Mouse (Mus musculus) kidney, embryonic 16.5 days (tissue): ENCODE measurements at regions not wholly inside any gene's neighbourhood (a gene's known extent, or its start where the extent isn't known, plus 50 kb on each side); places are given as distances from the start of the nearest gene placed in this dataset.

Source experiments
- ATAC-seq: fragments of 200-750 bp; cut with Nextera tagmentation; 2 replicates; pipeline ENCODE4 v1.8.0; 2017; ENCODE audit warnings: moderate TSS enrichment; ENCODE audit not compliant: low FRiP score, low TSS enrichment
- H3K27ac ChIP-seq: fragments of 300-500 bp; sonication (generic); 2 replicates; pipeline ENCODE4 v1.5.1; 2014; ENCODE audit warnings: low read length
- H3K27me3 ChIP-seq: fragments of 300-500 bp; sonication (generic); 2 replicates; pipeline ENCODE4 v1.6.1; 2014; ENCODE audit warnings: low read length, control low read depth, mixed read lengths; ENCODE audit not compliant: insufficient read depth
- H3K36me3 ChIP-seq: fragments of 300-500 bp; sonication (generic); 2 replicates; pipeline ENCODE4 v1.6.1; 2014; ENCODE audit warnings: low read length, control low read depth, mixed read lengths; ENCODE audit not compliant: insufficient read depth
- H3K4me1 ChIP-seq: fragments of 300-500 bp; sonication (generic); 2 replicates; pipeline ENCODE4 v1.6.1; 2014; ENCODE audit warnings: low read length, control low read depth, mixed read lengths; ENCODE audit not compliant: insufficient read depth
- H3K4me2 ChIP-seq: fragments of 300-500 bp; sonication (generic); replicated peaks from 2 replicates; pipeline ENCODE4 v1.6.1; 2014; ENCODE audit warnings: low read depth, low read length
- H3K4me3 ChIP-seq: fragments of 300-500 bp; sonication (generic); 2 replicates; pipeline ENCODE4 v1.5.1; 2014; ENCODE audit warnings: mild to moderate bottlenecking, low read length
- H3K9ac ChIP-seq: fragments of 300-500 bp; sonication (generic); replicated peaks from 2 replicates; pipeline ENCODE4 v1.6.1; 2014; ENCODE audit warnings: low read length
- H3K9me3 ChIP-seq: fragments of 300-500 bp; sonication (generic); 2 replicates; pipeline ENCODE4 v1.6.1; 2016; ENCODE audit warnings: low read length, control low read depth
- WGBS: fragments of 180-500 bp; shearing (Covaris S2); extraction: QIAGEN DNeasy Blood & Tissue Kit; methylation state at CpG from one replicate; pipeline ENCODE4 v1.1.7; 2014; 5-methylcytosine and 5-hydroxymethylcytosine counted together

GRCm38 (mm10) chr13:97680283-97680896 is 80.0 kb downstream of the Gm10260 start:
- Histone ChIP-seq H3K36me3 (no peaks in the 10 kb centered on the region), H3K4me1 (peaks cover 8% of the 10 kb centered on the region), H3K4me3 (no peak overlapping the region), H3K9me3 (no peaks in the 10 kb centered on the region), H3K9ac (no peak overlapping the region), H3K27ac (no peak overlapping the region), H3K27me3 (no peaks in the 10 kb centered on the region), H3K4me2 (no peak overlapping the region)
- ATAC-seq: no peak
- WGBS: 87% methylated on average over 5 of the region's 5 CpGs

GRCm38 (mm10) chr13:97678991-97679390 is 81.4 kb downstream of the Gm10260 start:
- no peak for ATAC-seq
- no peak overlapping the region for H3K4me3 ChIP-seq
- H3K27me3 ChIP-seq: no peaks in the 10 kb centered on the region
- 86% methylated on average over 5 of the region's 5 CpGs for WGBS
- no peak overlapping the region for H3K27ac ChIP-seq
- peaks cover 8% of the 10 kb centered on the region for H3K4me1 ChIP-seq
- no peak overlapping the region for H3K9ac ChIP-seq
- H3K9me3 ChIP-seq: no peaks in the 10 kb centered on the region
- no peak overlapping the region for H3K4me2 ChIP-seq
- no peaks in the 10 kb centered on the region for H3K36me3 ChIP-seq

GRCm38 (mm10) chr13:97676536-97677048 is 83.8 kb downstream of the Gm10260 start:
- 50% methylated on average over 8 of the region's 8 CpGs for WGBS
- no peak overlapping the region for H3K4me3 ChIP-seq
- H3K4me2 ChIP-seq: no peak overlapping the region
- peaks cover 1% of the 10 kb centered on the region for H3K4me1 ChIP-seq
- H3K9me3 ChIP-seq: no peaks in the 10 kb centered on the region
- H3K27ac ChIP-seq: no peak overlapping the region
- H3K9ac ChIP-seq: no peak overlapping the region
- no peaks in the 10 kb centered on the region for H3K36me3 ChIP-seq
- no peak for ATAC-seq
- H3K27me3 ChIP-seq: no peaks in the 10 kb centered on the region

- no peak overlapping the region for H3K4me3 ChIP-seq
- H3K36me3 ChIP-seq: no peaks in the 10 kb centered on the region
- no peak overlapping the region for H3K4me2 ChIP-seq
- WGBS: 60% methylated on average over 5 of the region's 5 CpGs
- no peak overlapping the region for H3K27ac ChIP-seq
- H3K27me3 ChIP-seq: no peaks in the 10 kb centered on the region
- no peak for ATAC-seq
- H3K9ac ChIP-seq: no peak overlapping the region
- H3K9me3 ChIP-seq: no peaks in the 10 kb centered on the region
- H3K4me1 ChIP-seq: peaks cover 6% of the 10 kb centered on the region
These were observed 87.3 kb downstream of the Gm10260 start for GRCm38 (mm10) chr13:97673107-97673506.

- 77% methylated on average over 7 of the region's 7 CpGs for WGBS
- no peak for ATAC-seq
- H3K36me3 ChIP-seq: no peaks in the 10 kb centered on the region
- no peak overlapping the region for H3K4me2 ChIP-seq
- H3K4me1 ChIP-seq: peaks cover 6% of the 10 kb centered on the region
- H3K27ac ChIP-seq: no peak overlapping the region
- no peaks in the 10 kb centered on the region for H3K27me3 ChIP-seq
- H3K9ac ChIP-seq: no peak overlapping the region
- no peaks in the 10 kb centered on the region for H3K9me3 ChIP-seq
- H3K4me3 ChIP-seq: no peak overlapping the region
These were observed 88.3 kb downstream of the Gm10260 start for GRCm38 (mm10) chr13:97672038-97672675.

GRCm38 (mm10) chr13:97669366-97669765 is 91.1 kb downstream of the Gm10260 start:
- H3K9me3 ChIP-seq: no peaks in the 10 kb centered on the region
- H3K4me1 ChIP-seq: peaks cover 6% of the 10 kb centered on the region
- H3K27ac ChIP-seq: no peak overlapping the region
- H3K4me3 ChIP-seq: no peak overlapping the region
- H3K4me2 ChIP-seq: no peak overlapping the region
- 63% methylated on average over 8 of the region's 8 CpGs for WGBS
- no peaks in the 10 kb centered on the region for H3K27me3 ChIP-seq
- no peak for ATAC-seq
- H3K9ac ChIP-seq: no peak overlapping the region
- no peaks in the 10 kb centered on the region for H3K36me3 ChIP-seq

GRCm38 (mm10) chr13:97668910-97669309 is 91.5 kb downstream of the Gm10260 start:
- H3K4me3 ChIP-seq: no peak overlapping the region
- no peak overlapping the region for H3K4me2 ChIP-seq
- 58% methylated on average over 5 of the region's 5 CpGs for WGBS
- H3K27ac ChIP-seq: no peak overlapping the region
- no peak overlapping the region for H3K9ac ChIP-seq
- no peak for ATAC-seq
- H3K4me1 ChIP-seq: peaks cover 6% of the 10 kb centered on the region
- H3K9me3 ChIP-seq: no peaks in the 10 kb centered on the region
- no peaks in the 10 kb centered on the region for H3K36me3 ChIP-seq
- H3K27me3 ChIP-seq: no peaks in the 10 kb centered on the region

- no peak overlapping the region for H3K4me3 ChIP-seq
- no peaks in the 10 kb centered on the region for H3K9me3 ChIP-seq
- WGBS: 87% methylated on average over 7 of the region's 7 CpGs
- no peak overlapping the region for H3K9ac ChIP-seq
- H3K27ac ChIP-seq: no peak overlapping the region
- no peaks in the 10 kb centered on the region for H3K27me3 ChIP-seq
- no peak overlapping the region for H3K4me2 ChIP-seq
- H3K36me3 ChIP-seq: no peaks in the 10 kb centered on the region
- ATAC-seq: no peak
- H3K4me1 ChIP-seq: peaks cover 6% of the 10 kb centered on the region
These were observed 93.1 kb downstream of the Gm10260 start for GRCm38 (mm10) chr13:97667313-97667712.

GRCm38 (mm10) chr13:97666761-97667160 is 93.7 kb downstream of the Gm10260 start:
- no peak overlapping the region for H3K4me3 ChIP-seq
- no peak overlapping the region for H3K27ac ChIP-seq
- H3K27me3 ChIP-seq: no peaks in the 10 kb centered on the region
- H3K4me2 ChIP-seq: no peak overlapping the region
- peaks cover 6% of the 10 kb centered on the region for H3K4me1 ChIP-seq
- H3K36me3 ChIP-seq: no peaks in the 10 kb centered on the region
- ATAC-seq: no peak
- 85% methylated on average over 4 of the region's 4 CpGs for WGBS
- H3K9ac ChIP-seq: no peak overlapping the region
- no peaks in the 10 kb centered on the region for H3K9me3 ChIP-seq

- H3K9me3 ChIP-seq: no peaks in the 10 kb centered on the region
- H3K27ac ChIP-seq: no peak overlapping the region
- no peaks in the 10 kb centered on the region for H3K36me3 ChIP-seq
- H3K4me3 ChIP-seq: no peak overlapping the region
- no peak for ATAC-seq
- H3K27me3 ChIP-seq: no peaks in the 10 kb centered on the region
- H3K9ac ChIP-seq: no peak overlapping the region
- peaks cover 6% of the 10 kb centered on the region for H3K4me1 ChIP-seq
- WGBS: 83% methylated on average over 1 of the region's 1 CpGs
- no peak overlapping the region for H3K4me2 ChIP-seq
These were observed 95.2 kb downstream of the Gm10260 start for GRCm38 (mm10) chr13:97665226-97665625.
